Mouse (Mus musculus): ENCODE data around the gene Actn4. TPM values are rescaled to one million over a fixed set of nuclear protein-coding genes. Genes with fewer than 3 reads are reported as not detected.

Actn4 gene
- 72.7 and 82.7 TPM in 2 replicates for polyA plus RNA-seq (2012; rRNA removed)

DNA sequence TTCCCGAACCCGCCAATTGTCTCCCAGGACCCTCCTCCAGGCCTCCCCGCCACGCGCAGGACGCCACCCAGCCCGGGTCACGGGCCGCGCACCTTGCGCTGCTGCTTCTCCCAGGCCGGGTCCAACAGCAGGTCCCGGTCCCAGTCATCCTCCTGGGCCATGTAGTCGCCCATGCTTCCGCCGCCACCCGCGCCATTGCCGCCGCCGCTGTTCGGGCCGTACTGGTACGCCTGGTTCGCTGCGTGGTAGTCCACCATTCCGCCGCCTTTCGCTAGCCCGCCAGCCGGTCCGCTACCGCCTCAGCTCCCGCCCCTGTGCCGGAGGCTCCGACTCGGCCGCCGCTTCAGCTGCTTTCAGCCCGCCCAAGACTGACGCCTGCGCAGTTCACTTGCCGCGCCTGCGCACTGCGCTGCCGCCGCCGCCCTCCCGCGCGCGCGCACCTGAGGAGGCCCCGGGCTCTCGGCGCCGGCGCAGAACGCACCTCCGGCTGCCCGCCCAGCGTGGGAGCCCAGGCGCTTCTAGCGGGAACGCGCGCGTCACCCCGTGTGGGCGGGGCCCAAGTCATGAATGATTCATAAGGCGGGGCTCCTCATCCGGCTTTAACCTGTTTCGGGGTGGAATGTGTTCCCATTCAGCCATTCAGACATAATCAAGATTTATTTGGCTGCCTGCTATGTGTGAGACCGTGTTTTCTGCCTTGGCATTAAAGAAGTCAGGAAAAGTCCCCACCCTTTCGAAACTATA, at the start of gene Actn4:
Gene Actn4, minus strand, starts transcription at position 414 of the 744 bp plus-strand sequence.

DNA sequence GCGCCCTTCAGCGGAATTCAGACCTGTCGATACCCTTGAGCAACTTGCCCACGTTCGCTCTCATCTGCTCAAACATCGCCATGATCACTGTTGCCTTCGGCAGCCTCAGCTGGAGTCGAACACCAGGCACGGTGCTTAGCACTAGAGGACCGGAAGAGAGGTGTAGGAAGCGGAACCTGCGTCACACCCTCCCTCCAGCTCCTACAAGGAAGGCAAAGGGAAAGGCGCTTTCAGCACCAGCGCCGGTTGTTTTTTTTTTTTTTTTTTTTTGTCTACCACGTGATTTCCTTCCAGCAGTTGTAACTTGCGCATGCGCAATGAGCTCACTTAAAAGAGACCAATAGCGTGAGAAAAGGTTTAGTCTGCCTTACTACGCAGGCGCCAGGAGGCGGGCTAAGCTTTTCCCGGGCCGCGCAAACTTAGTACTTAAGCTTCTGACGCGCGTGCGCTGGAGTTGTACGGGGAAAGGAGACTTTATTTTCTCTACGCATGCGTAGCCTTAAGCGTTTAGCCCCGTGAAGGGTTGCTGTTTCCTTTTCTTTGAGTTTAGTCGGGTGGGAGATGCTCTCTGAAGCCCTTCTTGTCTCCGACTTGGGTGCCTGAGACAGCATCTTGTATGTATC, 19.6 kb upstream of the Actn4 start, which contains the start of the genes Eif3k and Map4k1:
Gene Eif3k, minus strand, starts transcription at position 214 of the 623 bp plus-strand sequence.
Gene Map4k1, plus strand, starts transcription at position 400 of the 623 bp plus-strand sequence.

DNA sequence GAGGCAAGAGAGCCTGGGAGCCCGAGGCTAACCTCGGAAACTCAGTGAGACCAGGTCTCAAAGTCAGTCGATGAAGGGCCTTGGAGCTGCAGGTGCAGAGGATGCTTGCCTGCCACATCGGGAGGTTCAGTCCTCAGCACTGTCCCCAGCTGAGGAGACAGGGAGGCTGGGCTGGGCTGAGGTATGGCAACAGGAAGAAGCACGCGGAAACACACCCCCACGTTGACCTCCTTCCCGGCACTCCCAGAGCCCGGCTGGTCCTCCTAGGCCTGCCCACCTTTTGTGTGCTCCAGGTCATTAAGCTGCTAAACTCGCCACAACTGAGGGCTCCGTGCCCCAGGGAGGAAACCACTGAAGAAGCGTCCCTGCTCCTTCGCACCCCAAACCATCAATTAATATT, 80.9 kb downstream of the Actn4 start, which contains the start of gene Capn12:
Gene Capn12, plus strand, starts transcription at position 224 of the 400 bp plus-strand sequence.

DNA sequence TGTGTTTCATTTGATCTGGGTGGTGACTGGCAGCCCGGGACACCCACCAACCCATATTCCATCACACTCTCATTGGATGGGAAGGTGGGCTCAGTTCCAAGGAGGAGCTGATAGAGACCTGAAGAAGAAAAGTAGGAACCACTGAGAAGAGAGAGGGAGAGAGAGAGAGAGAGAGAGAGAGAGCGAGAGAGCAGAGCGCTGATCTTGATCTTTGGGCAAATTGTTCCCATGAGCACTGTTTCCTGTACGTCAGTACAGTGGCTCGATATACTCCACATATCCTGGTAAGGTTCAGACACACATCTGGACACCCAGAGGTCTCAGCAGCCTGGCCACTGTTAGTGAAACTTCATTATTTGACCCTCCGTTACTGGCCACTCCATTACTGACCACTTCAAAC, 98.6 kb downstream of the Actn4 start, which contains the start of gene Lgals7:
Gene Lgals7, plus strand, starts transcription at position 314 of the 400 bp plus-strand sequence.

Other genes starting within 250 kb of the Actn4 start
- 0.73 and 0.92 TPM in 2 replicates for gene Fbxo17, start 245.5 kb downstream of the Actn4 start, polyA plus RNA-seq (2012; rRNA removed)
- gene Mrps12, start 220.5 kb downstream of the Actn4 start, polyA plus RNA-seq (2012; rRNA removed): 45.3 and 47.4 TPM in 2 replicates
- 10.1 and 11.5 TPM in 2 replicates for gene Sars2, start 220.3 kb downstream of the Actn4 start, polyA plus RNA-seq (2012; rRNA removed)
- not detected in 2 replicates for gene Ccer2, start 206.2 kb downstream of the Actn4 start, polyA plus RNA-seq (2012; rRNA removed)
- 15.5 and 18.1 TPM in 2 replicates for gene Sirt2, start 195.6 kb downstream of the Actn4 start, polyA plus RNA-seq (2012; rRNA removed)
- 15.0 and 16.6 TPM in 2 replicates for gene Nfkbib, start 194.8 kb downstream of the Actn4 start, polyA plus RNA-seq (2012; rRNA removed)
- 4.1 and 5.2 TPM in 2 replicates for gene Rinl, start 173.4 kb downstream of the Actn4 start, polyA plus RNA-seq (2012; rRNA removed)
- 136 and 157 TPM in 2 replicates for gene Hnrnpl, start 153.8 kb downstream of the Actn4 start, polyA plus RNA-seq (2012; rRNA removed)
- 52.2 and 62.2 TPM in 2 replicates for gene Ech1, start 137.1 kb downstream of the Actn4 start, polyA plus RNA-seq (2012; rRNA removed)
- 2.5 and 2.7 TPM in 2 replicates for gene Lgals4, start 128.5 kb downstream of the Actn4 start, polyA plus RNA-seq (2012; rRNA removed)
- gene Lgals7, start 98.5 kb downstream of the Actn4 start, polyA plus RNA-seq (2012; rRNA removed): 0.50 and 0.92 TPM in 2 replicates
- 0.02 and 0.05 TPM in 2 replicates for gene Capn12, start 80.9 kb downstream of the Actn4 start, polyA plus RNA-seq (2012; rRNA removed)
- gene Eif3k, start 19.5 kb upstream of the Actn4 start, polyA plus RNA-seq (2012; rRNA removed): 261 and 285 TPM in 2 replicates
- 16.5 and 17.9 TPM in 2 replicates for gene Map4k1, start 19.7 kb upstream of the Actn4 start, polyA plus RNA-seq (2012; rRNA removed)
- gene Ryr1, start 162.8 kb upstream of the Actn4 start, polyA plus RNA-seq (2012; rRNA removed): 0.07 and 0.53 TPM in 2 replicates
- gene Rasgrp4, start 172.5 kb upstream of the Actn4 start, polyA plus RNA-seq (2012; rRNA removed): 0.74 and 1.4 TPM in 2 replicates
- 4.9 and 5.1 TPM in 2 replicates for gene Fam98c, start 193.9 kb upstream of the Actn4 start, polyA plus RNA-seq (2012; rRNA removed)
- 0.02 and 0.05 TPM in 2 replicates for gene Ggn, start 207.9 kb upstream of the Actn4 start, polyA plus RNA-seq (2012; rRNA removed)
- 0.39 and 0.42 TPM in 2 replicates for gene Spred3, start 208.1 kb upstream of the Actn4 start, polyA plus RNA-seq (2012; rRNA removed)
- gene Psmd8, start 218.4 kb upstream of the Actn4 start, polyA plus RNA-seq (2012; rRNA removed): 82.7 and 94.2 TPM in 2 replicates